8 mouse cellular contexts compared by ENCODE assay signal in genomic region chr2:71816391-71817041, GRCm38 (mm10). TPM values are rescaled to one million over a fixed set of nuclear protein-coding genes. Genes with fewer than 3 reads are reported as not detected.
DNase-seq lines count a peak whose midpoint lies in the region; ATAC-seq and TF ChIP-seq lines count a peak whose summit lies in the region.

No protein-coding gene starts in this region.

- no peaks in the 10 kb centered on the region for H3K27me3 ChIP-seq in hindbrain, postnatal 0 days (ENCODE audit: insufficient read depth, low read length)
- no peaks in the 10 kb centered on the region for H3K27me3 ChIP-seq in midbrain, postnatal 0 days (ENCODE audit: insufficient read depth, low read length)

- H3K4me2 ChIP-seq in hindbrain, postnatal 0 days (ENCODE audit: low read depth, low read length), result no peak overlapping the region
- H3K4me2 ChIP-seq in midbrain, postnatal 0 days (ENCODE audit: low read depth, low read length, poor library complexity, severe bottlenecking), result no peak overlapping the region

- no peaks in the 10 kb centered on the region for H3K9me3 ChIP-seq in hindbrain, postnatal 0 days (ENCODE audit: low read length)
- no peaks in the 10 kb centered on the region for H3K9me3 ChIP-seq in midbrain, postnatal 0 days (ENCODE audit: low read length)

- ATAC-seq in hindbrain, postnatal 0 days, result no peak
- no peak for ATAC-seq in midbrain, postnatal 0 days (ENCODE audit: low FRiP score)

- peak; percentile 80 for TF ChIP-seq CTCF in hindbrain, postnatal 0 days (IDR thresholded peaks at IDR 0.05; ENCODE audit: low read depth)
- TF ChIP-seq CTCF in midbrain, postnatal 0 days (IDR thresholded peaks at IDR 0.05), result peak; percentile 91

- no peak overlapping the region for H3K4me3 ChIP-seq in hindbrain, postnatal 0 days (ENCODE audit: low read length)
- H3K4me3 ChIP-seq in midbrain, postnatal 0 days (ENCODE audit: low read depth, low read length), result no peak overlapping the region

- DNase-seq in layer of hippocampus, adult 9-10 months (ENCODE audit: low spot score), result peak; percentile 18
- DNase-seq in layer of hippocampus, postnatal 10 days (ENCODE audit: low spot score in 2 of 2), result no peak
- DNase-seq in Muller cell, postnatal 12 days (ENCODE audit: inconsistent ontology term), result peak; percentile 48
- DNase-seq in embryo, embryonic 11.5 days (ENCODE audit: low read depth, low spot score), result peak; percentile 31
- DNase-seq in hindbrain, postnatal 0 days (ENCODE audit: low spot score), result peak; percentile 86
- peak; percentile 80 for DNase-seq in midbrain, postnatal 0 days (ENCODE audit: low spot score)
- no peak for DNase-seq in gastrocnemius, postnatal 10 days
- no peak for DNase-seq in spleen, postnatal 4 days (ENCODE audit: low spot score in 2 of 2)

- no peaks in the 10 kb centered on the region for H3K36me3 ChIP-seq in hindbrain, postnatal 0 days (ENCODE audit: insufficient read depth, low read length)
- H3K36me3 ChIP-seq in midbrain, postnatal 0 days (ENCODE audit: insufficient read depth, low read length), result no peaks in the 10 kb centered on the region

- 35% methylated on average over 14 of the region's 14 CpGs for WGBS in hindbrain, postnatal 0 days
- WGBS in midbrain, postnatal 0 days, result 37% methylated on average over 14 of the region's 14 CpGs

- H3K9ac ChIP-seq in hindbrain, postnatal 0 days (replicated peaks; ENCODE audit: low read length), result no peak overlapping the region
- no peak overlapping the region for H3K9ac ChIP-seq in midbrain, postnatal 0 days (replicated peaks; ENCODE audit: low read length, poor library complexity, severe bottlenecking)

- H3K4me1 ChIP-seq in hindbrain, postnatal 0 days (ENCODE audit: insufficient read depth, low read length), result peaks cover 7% of the 10 kb centered on the region; the same call in 1 of the 2 replicates
- peaks cover 4% of the 10 kb centered on the region; the same call in 1 of the 2 replicates for H3K4me1 ChIP-seq in midbrain, postnatal 0 days (ENCODE audit: insufficient read depth, low read length)

- no peak overlapping the region for H3K27ac ChIP-seq in hindbrain, postnatal 0 days
- H3K27ac ChIP-seq in midbrain, postnatal 0 days (ENCODE audit: low read depth, low read length), result no peak overlapping the region

RNA-seq across cellular contexts. Expression of gene Pdk1, which starts 56.5 kb away (rescaled TPM):
- 10 to 100 TPM; 34.2 to 37.4 TPM for total RNA-seq in layer of hippocampus, postnatal 10 days (2021)
- 51.7 and 53.4 TPM in 2 replicates for total RNA-seq in hindbrain, postnatal 0 days (2014; rRNA removed)
- 18.5 and 19.7 TPM in 2 replicates for polyA plus RNA-seq in hindbrain, postnatal 0 days (2015; fragmentation: Nextera tagmentation; extraction: Ambion mirVana)
- 51.8 and 57.7 TPM in 2 replicates for total RNA-seq in midbrain, postnatal 0 days (2014; rRNA removed)
- polyA plus RNA-seq in midbrain, postnatal 0 days (2015; fragmentation: Nextera tagmentation; extraction: Ambion mirVana), result 18.2 and 18.9 TPM in 2 replicates
- 10 to 100 TPM; 52.8 to 54.8 TPM for total RNA-seq in gastrocnemius, postnatal 10 days (2021)

Comparison
In these comparisons a context has a peak if more than half of its experiments do, and no peak if none do; other contexts are left out.
1. DNase-seq: peak in layer of hippocampus, adult 9-10 months (single experiment), Muller cell, postnatal 12 days (single experiment), embryo, embryonic 11.5 days (single experiment), hindbrain, postnatal 0 days (single experiment) and midbrain, postnatal 0 days (single experiment); none in layer of hippocampus, postnatal 10 days (0 of 2), gastrocnemius, postnatal 10 days (single experiment) and spleen, postnatal 4 days (0 of 2).